Mouse (Mus musculus) adrenal gland, postnatal 36 days (tissue): ENCODE measurements around the gene Pde4a. TPM values are rescaled to one million over a fixed set of nuclear protein-coding genes. Genes with fewer than 3 reads are reported as not detected.
"Not testable (repeated sequence)": the region's sequence is repeated elsewhere in the genome, so short reads cannot be mapped to it uniquely, and the experiment has no call there.

Experiments used
- DNase-seq, 2 experiments: peaks; one replicate each; pipeline ENCODE4 v3.0.0; 2021; ENCODE audit warnings: mixed read lengths in 1 of 2
- total RNA-seq, 2 experiments: library from RNA; stranded (reverse); gene quantifications; 2 replicates each; pipeline ENCODE4 v1.2.3; 2021

Pde4a gene
- total RNA-seq, 2 experiments from 2014 or later: 8.6 to 10.6 TPM

- no peak for DNase-seq
These were observed 50.7 kb downstream of the Pde4a start for GRCm38 (mm10) chr9:21216050-21216841.

GRCm38 (mm10) chr9:21219820-21220219, 54.3 kb downstream of the Pde4a start:
- no peak for DNase-seq

- peak; percentile 93 to 94 for DNase-seq
These were observed 55.2 kb downstream of the Pde4a start for GRCm38 (mm10) chr9:21220490-21221382.

GRCm38 (mm10) chr9:21221383-21221929, 55.9 kb downstream of the Pde4a start:
- DNase-seq: peak in 1 of 2 experiments; percentile 54

- not testable (repeated sequence) for DNase-seq
These were observed 58.0 kb downstream of the Pde4a start for GRCm38 (mm10) chr9:21223490-21223889.

GRCm38 (mm10) chr9:21223906-21224305, 58.4 kb downstream of the Pde4a start:
- DNase-seq: no peak

- peak; percentile 76 to 79 for DNase-seq
These were observed 59.3 kb downstream of the Pde4a start for GRCm38 (mm10) chr9:21224576-21225414.

- no peak for DNase-seq
These were observed 59.9 kb downstream of the Pde4a start for GRCm38 (mm10) chr9:21225415-21225758.

- peak in 1 of 2 experiments; percentile 41 for DNase-seq
These were observed 61.8 kb downstream of the Pde4a start for GRCm38 (mm10) chr9:21227342-21227741.

- DNase-seq: no peak
These were observed 66.0 kb downstream of the Pde4a start for GRCm38 (mm10) chr9:21231551-21231950.

- no peak for DNase-seq
These were observed 67.4 kb downstream of the Pde4a start for GRCm38 (mm10) chr9:21232867-21233266.

GRCm38 (mm10) chr9:21233366-21233765, 67.9 kb downstream of the Pde4a start:
- no peak for DNase-seq

GRCm38 (mm10) chr9:21233805-21234204, 68.3 kb downstream of the Pde4a start:
- DNase-seq: no peak

GRCm38 (mm10) chr9:21235341-21235740, 69.8 kb downstream of the Pde4a start:
- no peak for DNase-seq

GRCm38 (mm10) chr9:21236991-21237367, 71.5 kb downstream of the Pde4a start:
- DNase-seq: no peak

- peak; percentile 30 to 57 for DNase-seq
These were observed 72.0 kb downstream of the Pde4a start for GRCm38 (mm10) chr9:21237368-21238003.

- DNase-seq: peak in 1 of 2 experiments; percentile 18
These were observed 72.7 kb downstream of the Pde4a start for GRCm38 (mm10) chr9:21238004-21238732.

- DNase-seq: peak; percentile 89 to 92
These were observed 73.4 kb downstream of the Pde4a start, which contains the start of gene Keap1 for GRCm38 (mm10) chr9:21238733-21239464. Keap1 (minus strand) TSS chr9:21239361.

- DNase-seq: no peak
These were observed 73.9 kb downstream of the Pde4a start for GRCm38 (mm10) chr9:21239465-21239848.

GRCm38 (mm10) chr9:21241343-21241742, 75.8 kb downstream of the Pde4a start:
- DNase-seq: peak; percentile 73 to 85
